Mouse (Mus musculus): ENCODE data around the gene Wdr11. TPM values are rescaled to one million over a fixed set of nuclear protein-coding genes. Genes with fewer than 3 reads are reported as not detected.
A peak's percentile ranks its signal among the peaks of the same experiment; 100 is the strongest.

Wdr11 gene
- polyA plus RNA-seq (2015; fragmentation: Nextera tagmentation; extraction: Ambion mirVana), result 24.8 and 25.8 TPM in 2 replicates

GRCm38 (mm10) chr7:129591371-129592131 lies at the start of gene Wdr11:
TSS of gene Wdr11 (plus strand) at chr7:129591863.
- no peaks in the 10 kb centered on the region for H3K27me3 ChIP-seq (replicated peaks)
- H3K27ac ChIP-seq (replicated peaks), result peak within 1 kb of the TSS; percentile 97
- H3K4me1 ChIP-seq, result peaks cover 17% of the 10 kb centered on the region
- peak; percentile 61; the same call in 1 of the 2 replicates for ATAC-seq (ENCODE audit: extremely low read depth, insufficient number of reproducible peaks, low FRiP score, low TSS enrichment)
- H3K4me3 ChIP-seq, result peak within 1 kb of the TSS; percentile 90
- H3K9me3 ChIP-seq, result no peaks in the 10 kb centered on the region
- WGBS, result 4% methylated on average over 37 of the region's 37 CpGs
- H3K9ac ChIP-seq, result peak within 1 kb of the TSS; percentile 94
- peaks cover 16% of the 10 kb centered on the region for H3K36me3 ChIP-seq
- peak within 1 kb of the TSS; percentile 82 for H3K4me2 ChIP-seq

GRCm38 (mm10) chr7:129567541-129567940 lies 24.1 kb upstream of the Wdr11 start:
- H3K36me3 ChIP-seq, result no peaks in the 10 kb centered on the region
- H3K4me1 ChIP-seq, result no peaks in the 10 kb centered on the region
- H3K4me2 ChIP-seq, result no peak overlapping the region
- no peak overlapping the region for H3K27ac ChIP-seq (replicated peaks)
- WGBS, result 79% methylated on average over 1 of the region's 1 CpGs
- no peak overlapping the region for H3K4me3 ChIP-seq
- no peak for ATAC-seq (ENCODE audit: extremely low read depth, insufficient number of reproducible peaks, low FRiP score, low TSS enrichment)
- H3K9me3 ChIP-seq, result no peaks in the 10 kb centered on the region
- H3K27me3 ChIP-seq (replicated peaks), result no peaks in the 10 kb centered on the region
- no peak overlapping the region for H3K9ac ChIP-seq

- no peaks in the 10 kb centered on the region for H3K27me3 ChIP-seq (replicated peaks)
- H3K4me2 ChIP-seq, result no peak overlapping the region
- H3K36me3 ChIP-seq, result no peaks in the 10 kb centered on the region
- ATAC-seq (ENCODE audit: extremely low read depth, insufficient number of reproducible peaks, low FRiP score, low TSS enrichment), result no peak
- no peak overlapping the region for H3K9ac ChIP-seq
- H3K27ac ChIP-seq (replicated peaks), result no peak overlapping the region
- no peak overlapping the region for H3K4me3 ChIP-seq
- no peaks in the 10 kb centered on the region for H3K4me1 ChIP-seq
- no peaks in the 10 kb centered on the region for H3K9me3 ChIP-seq
- WGBS, result 46% methylated on average over 2 of the region's 2 CpGs
These were observed 23.3 kb upstream of the Wdr11 start for GRCm38 (mm10) chr7:129568338-129568737.

GRCm38 (mm10) chr7:129574471-129574870 lies 17.2 kb upstream of the Wdr11 start:
- Histone ChIP-seq H3K27me3 (replicated peaks) (no peaks in the 10 kb centered on the region; the same call in 1 of the 2 replicates), H3K36me3 (no peaks in the 10 kb centered on the region), H3K4me3 (no peak overlapping the region), H3K9ac (no peak overlapping the region), H3K9me3 (no peaks in the 10 kb centered on the region), H3K4me2 (no peak overlapping the region), H3K27ac (replicated peaks) (no peak overlapping the region), H3K4me1 (no peaks in the 10 kb centered on the region; the same call in 1 of the 2 replicates)
- ATAC-seq (ENCODE audit: extremely low read depth, insufficient number of reproducible peaks, low FRiP score, low TSS enrichment), result no peak
- WGBS, result 58% methylated on average over 4 of the region's 4 CpGs

GRCm38 (mm10) chr7:129575110-129575784 lies 16.4 kb upstream of the Wdr11 start:
- WGBS, result 14% methylated on average over 7 of the region's 7 CpGs
- Histone ChIP-seq H3K9ac (no peak overlapping the region), H3K27me3 (replicated peaks) (no peaks in the 10 kb centered on the region; the same call in 1 of the 2 replicates), H3K27ac (replicated peaks) (no peak overlapping the region), H3K9me3 (no peaks in the 10 kb centered on the region), H3K4me3 (no peak overlapping the region), H3K4me1 (no peaks in the 10 kb centered on the region; the same call in 1 of the 2 replicates), H3K4me2 (no peak overlapping the region), H3K36me3 (no peaks in the 10 kb centered on the region)
- ATAC-seq (ENCODE audit: extremely low read depth, insufficient number of reproducible peaks, low FRiP score, low TSS enrichment), result no peak

GRCm38 (mm10) chr7:129592132-129592745 lies 576 bp downstream of the Wdr11 start:
- no peaks in the 10 kb centered on the region for H3K9me3 ChIP-seq
- peak overlapping the region; percentile 82 for H3K4me2 ChIP-seq
- peaks cover 17% of the 10 kb centered on the region for H3K4me1 ChIP-seq
- H3K9ac ChIP-seq, result peak overlapping the region; percentile 94
- ATAC-seq (ENCODE audit: extremely low read depth, insufficient number of reproducible peaks, low FRiP score, low TSS enrichment), result no peak
- H3K4me3 ChIP-seq, result peak overlapping the region; percentile 90
- H3K36me3 ChIP-seq, result peaks cover 23% of the 10 kb centered on the region
- peak overlapping the region; percentile 97 for H3K27ac ChIP-seq (replicated peaks)
- under 1% methylated on average over 13 of the region's 13 CpGs for WGBS
- H3K27me3 ChIP-seq (replicated peaks), result no peaks in the 10 kb centered on the region

GRCm38 (mm10) chr7:129597186-129597585 lies 5.5 kb downstream of the Wdr11 start:
- whole genome bisulfite sequencing, result 88% methylated on average over 2 of the region's 2 CpGs
- H3K9me3 ChIP-seq, result no peaks in the 10 kb centered on the region
- peaks cover 10% of the 10 kb centered on the region for H3K4me1 ChIP-seq
- no peak overlapping the region for H3K27ac ChIP-seq (replicated peaks)
- H3K4me2 ChIP-seq, result no peak overlapping the region
- peaks cover 59% of the 10 kb centered on the region for H3K36me3 ChIP-seq
- ATAC-seq (ENCODE audit: extremely low read depth, insufficient number of reproducible peaks, low FRiP score, low TSS enrichment), result no peak
- no peak overlapping the region for H3K4me3 ChIP-seq
- H3K27me3 ChIP-seq (replicated peaks), result no peaks in the 10 kb centered on the region
- H3K9ac ChIP-seq, result no peak overlapping the region

GRCm38 (mm10) chr7:129606291-129606690 lies 14.6 kb downstream of the Wdr11 start:
- H3K4me3 ChIP-seq, result no peak overlapping the region
- H3K4me2 ChIP-seq, result no peak overlapping the region
- H3K9ac ChIP-seq, result no peak overlapping the region
- H3K27ac ChIP-seq (replicated peaks), result no peak overlapping the region
- no peaks in the 10 kb centered on the region for H3K27me3 ChIP-seq (replicated peaks)
- no peak for ATAC-seq (ENCODE audit: extremely low read depth, insufficient number of reproducible peaks, low FRiP score, low TSS enrichment)
- H3K36me3 ChIP-seq, result peaks cover 93% of the 10 kb centered on the region
- whole genome bisulfite sequencing, result 86% methylated on average over 8 of the region's 8 CpGs
- no peaks in the 10 kb centered on the region for H3K4me1 ChIP-seq
- no peaks in the 10 kb centered on the region for H3K9me3 ChIP-seq

GRCm38 (mm10) chr7:129621141-129621540 lies 29.5 kb downstream of the Wdr11 start:
- WGBS, result 79% methylated on average over 5 of the region's 5 CpGs
- no peaks in the 10 kb centered on the region for H3K27me3 ChIP-seq (replicated peaks)
- H3K4me3 ChIP-seq, result no peak overlapping the region
- no peaks in the 10 kb centered on the region for H3K4me1 ChIP-seq
- H3K36me3 ChIP-seq, result peaks cover 85% of the 10 kb centered on the region
- no peak overlapping the region for H3K27ac ChIP-seq (replicated peaks)
- ATAC-seq (ENCODE audit: extremely low read depth, insufficient number of reproducible peaks, low FRiP score, low TSS enrichment), result no peak
- no peak overlapping the region for H3K9ac ChIP-seq
- H3K9me3 ChIP-seq, result no peaks in the 10 kb centered on the region
- no peak overlapping the region for H3K4me2 ChIP-seq

GRCm38 (mm10) chr7:129630351-129630750 lies 38.7 kb downstream of the Wdr11 start:
- no peak overlapping the region for H3K4me2 ChIP-seq
- ATAC-seq (ENCODE audit: extremely low read depth, insufficient number of reproducible peaks, low FRiP score, low TSS enrichment), result no peak
- peaks cover 17% of the 10 kb centered on the region for H3K4me1 ChIP-seq
- H3K9me3 ChIP-seq, result no peaks in the 10 kb centered on the region
- 59% methylated on average over 7 of the region's 7 CpGs for WGBS
- no peak overlapping the region for H3K9ac ChIP-seq
- peaks cover 90% of the 10 kb centered on the region for H3K36me3 ChIP-seq
- no peak overlapping the region for H3K27ac ChIP-seq (replicated peaks)
- no peak overlapping the region for H3K4me3 ChIP-seq
- H3K27me3 ChIP-seq (replicated peaks), result no peaks in the 10 kb centered on the region

GRCm38 (mm10) chr7:129631453-129631852 lies 39.8 kb downstream of the Wdr11 start:
- H3K4me2 ChIP-seq, result no peak overlapping the region
- H3K27ac ChIP-seq (replicated peaks), result peak overlapping the region; percentile 51; the same call in 1 of the 2 replicates
- WGBS, result 56% methylated on average over 6 of the region's 6 CpGs
- peaks cover 90% of the 10 kb centered on the region for H3K36me3 ChIP-seq
- peak; percentile 45; the same call in 1 of the 2 replicates for ATAC-seq (ENCODE audit: extremely low read depth, insufficient number of reproducible peaks, low FRiP score, low TSS enrichment)
- H3K27me3 ChIP-seq (replicated peaks), result no peaks in the 10 kb centered on the region
- H3K9me3 ChIP-seq, result no peaks in the 10 kb centered on the region
- H3K4me3 ChIP-seq, result no peak overlapping the region
- peaks cover 17% of the 10 kb centered on the region for H3K4me1 ChIP-seq
- no peak overlapping the region for H3K9ac ChIP-seq

Data from heart, embryonic 13.5 days (tissue).